Mouse (Mus musculus) layer of hippocampus, adult 18-20 months (tissue): ENCODE measurements around the gene Kcna5. TPM values are rescaled to one million over a fixed set of nuclear protein-coding genes. Genes with fewer than 3 reads are reported as not detected.

ENCODE experiments used
- DNase-seq, 2 experiments: peaks; one replicate each; pipeline ENCODE4 v3.0.0; 2022; ENCODE audit warnings: low spot score in 2 of 2
- total RNA-seq, 2 experiments: library from RNA; stranded (reverse); gene quantifications; 2 replicates each; pipeline ENCODE4 v1.2.3; 2021

Kcna5 gene
- total RNA-seq, 2 experiments from 2014 or later = 1.6 to 2.0 TPM

- DNase-seq = no peak
These were observed 2.3 kb upstream of the Kcna5 start for GRCm38 (mm10) chr6:126537512-126537911.

DNA sequence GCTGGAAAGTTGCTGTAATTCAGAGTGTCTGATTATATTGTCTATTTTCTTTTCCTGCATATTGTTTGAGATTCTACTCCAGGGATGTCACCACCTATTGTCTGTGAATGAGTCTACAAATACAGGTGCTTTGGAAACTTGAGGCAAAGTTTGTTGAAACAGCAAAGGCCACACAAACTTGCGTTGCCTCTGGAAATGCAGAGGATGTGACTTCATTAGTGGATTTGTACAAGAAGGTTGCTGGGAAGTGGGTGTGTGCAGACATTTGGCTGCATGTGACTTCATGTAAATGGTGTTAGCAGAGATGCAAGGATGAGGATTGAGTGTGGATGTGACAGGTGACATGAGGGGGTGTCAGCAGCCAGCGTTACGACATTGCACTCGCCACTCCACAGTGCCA lies 1.7 kb upstream of the Kcna5 start:
- DNase-seq = no peak

- no peak for DNase-seq
These were observed 679 bp upstream of the Kcna5 start for GRCm38 (mm10) chr6:126535911-126536270.

GRCm38 (mm10) chr6:126534531-126535207 lies 543 bp downstream of the Kcna5 start:
- no peak for DNase-seq

- no peak for DNase-seq
These were observed 3.9 kb downstream of the Kcna5 start for GRCm38 (mm10) chr6:126531306-126531705.

GRCm38 (mm10) chr6:126530019-126530418 lies 5.2 kb downstream of the Kcna5 start:
- DNase-seq = no peak

- DNase-seq = peak; percentile 9 to 26
These were observed 20.5 kb downstream of the Kcna5 start for GRCm38 (mm10) chr6:126514720-126515119.

GRCm38 (mm10) chr6:126513714-126514248 lies 21.4 kb downstream of the Kcna5 start:
- DNase-seq = no peak

GRCm38 (mm10) chr6:126513154-126513553 lies 22.1 kb downstream of the Kcna5 start:
- peak in 1 of 2 experiments; percentile 13 for DNase-seq

GRCm38 (mm10) chr6:126508671-126509070 lies 26.5 kb downstream of the Kcna5 start:
- DNase-seq = no peak

DNA sequence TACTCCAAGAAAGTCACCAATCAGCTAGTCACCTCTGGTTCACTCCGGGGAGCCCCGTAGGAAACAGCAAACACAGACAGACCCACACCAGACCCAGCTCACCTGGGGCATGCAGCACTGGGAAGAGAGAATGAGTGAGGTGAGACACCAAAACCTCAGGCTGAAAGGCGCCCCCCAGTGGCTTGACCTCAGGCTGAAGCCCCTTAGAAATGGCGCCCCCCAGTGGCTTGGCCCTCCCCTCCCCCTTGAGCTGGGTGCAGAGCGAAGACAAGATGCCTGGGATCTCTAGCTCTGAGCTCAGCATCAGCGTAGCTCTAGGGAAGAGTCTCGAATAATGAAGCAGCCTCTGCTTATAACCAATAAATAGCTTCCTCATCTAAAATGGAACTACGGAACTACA lies 31.3 kb downstream of the Kcna5 start:
- no peak for DNase-seq

GRCm38 (mm10) chr6:126502691-126503301 lies 32.4 kb downstream of the Kcna5 start:
- no peak for DNase-seq

DNA sequence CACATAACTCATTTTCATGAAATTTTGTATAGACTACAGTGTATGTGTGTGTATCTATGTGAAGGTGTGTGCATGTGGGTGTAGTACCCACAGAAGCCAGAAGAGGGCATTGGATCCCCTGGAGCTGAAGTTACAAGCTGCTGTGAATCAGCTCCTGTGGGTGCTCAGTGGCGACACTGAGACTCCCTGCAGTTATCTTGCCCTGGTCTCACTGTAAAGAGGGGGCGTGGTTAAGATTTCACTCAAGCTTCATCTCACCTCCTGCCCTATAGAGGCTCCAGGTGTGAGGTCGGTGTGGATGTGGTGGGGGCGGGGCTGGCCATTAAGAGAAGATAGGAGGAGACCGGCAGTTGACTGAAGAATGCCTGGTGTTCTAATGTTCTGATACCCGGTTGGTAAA lies 34.2 kb downstream of the Kcna5 start:
- DNase-seq = no peak

GRCm38 (mm10) chr6:126500088-126500487 lies 35.1 kb downstream of the Kcna5 start:
- peak; percentile 71 to 90 for DNase-seq

GRCm38 (mm10) chr6:126497878-126498277 lies 37.3 kb downstream of the Kcna5 start:
- DNase-seq = peak; percentile 15 to 72

DNA sequence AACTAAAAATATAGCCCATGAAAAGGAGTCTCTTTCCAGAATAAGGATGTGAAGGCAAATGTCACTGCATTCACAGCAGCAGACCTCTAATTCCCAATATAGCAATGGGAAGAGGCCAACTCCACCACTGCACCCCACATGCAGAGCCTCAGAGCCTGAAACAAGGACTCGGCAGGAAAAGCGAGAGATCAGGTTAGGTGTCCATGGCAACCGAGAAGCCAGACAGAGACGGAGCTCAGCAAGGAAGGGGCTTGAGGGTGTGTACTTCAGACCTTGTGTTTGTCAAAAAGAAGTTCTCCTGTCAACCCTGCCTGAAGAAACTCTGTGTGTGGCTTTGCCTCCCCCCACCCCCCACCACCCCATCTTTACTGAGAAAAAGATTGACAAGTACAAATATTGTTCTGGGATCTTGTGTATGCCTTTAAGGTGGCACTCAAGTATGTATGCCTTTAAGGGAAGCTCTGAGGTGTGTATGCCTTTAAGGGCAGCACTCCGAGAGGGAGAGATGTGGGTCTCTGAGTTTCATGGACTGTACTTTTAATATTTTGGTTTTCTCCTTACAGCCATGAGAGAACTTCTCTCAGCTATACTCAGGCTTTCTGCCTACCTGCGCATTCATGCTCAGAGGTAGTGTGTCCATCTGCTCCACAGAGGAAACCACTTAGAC lies 37.9 kb downstream of the Kcna5 start:
- DNase-seq = no peak

DNA sequence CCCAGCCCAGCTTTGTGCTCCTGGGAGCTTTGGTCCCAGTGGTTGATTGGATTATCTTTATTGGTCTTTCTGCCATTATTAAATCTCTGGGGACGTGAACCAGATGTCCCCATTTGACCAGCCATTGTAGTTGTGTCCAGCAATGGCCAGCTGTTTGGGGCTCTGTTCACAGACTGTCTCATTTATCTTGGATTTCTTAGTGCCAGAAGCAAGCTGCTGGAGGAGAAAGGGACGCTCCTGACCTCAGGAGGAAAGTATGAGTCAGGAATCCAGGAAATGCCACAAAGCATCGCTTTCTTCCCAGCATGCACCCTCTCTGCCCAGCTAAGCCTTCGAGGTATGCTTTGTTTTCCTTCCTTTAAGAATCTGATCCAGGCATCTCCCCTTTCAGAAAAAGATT lies 48.1 kb downstream of the Kcna5 start:
- DNase-seq = no peak

GRCm38 (mm10) chr6:126484887-126485286 lies 50.3 kb downstream of the Kcna5 start:
- DNase-seq = no peak

- no peak for DNase-seq
These were observed 51.8 kb downstream of the Kcna5 start for GRCm38 (mm10) chr6:126483264-126483867.
